26 mouse cellular contexts compared by ENCODE assay signal in genomic region chr17:23631241-23631640, GRCm38 (mm10). TPM values are rescaled to one million over a fixed set of nuclear protein-coding genes. Genes with fewer than 3 reads are reported as not detected.
A peak's percentile ranks its signal among the peaks of the same experiment; 100 is the strongest.
DNase-seq lines count a peak whose midpoint lies in the region; ATAC-seq and TF ChIP-seq lines count a peak whose summit lies in the region.
"Had no signal": no experiment of that assay in that cellular context is flagged by ENCODE, and none has a peak within 500 bp of the region (broad histone marks: within the 10 kb centered on the region; RNA-seq: fewer than 3 reads in every experiment).

No protein-coding gene starts in this region.

- no peak overlapping the region for H3K27ac ChIP-seq in kidney, embryonic 14.5 days (ENCODE audit: low read depth, low read length)
- no peak overlapping the region for H3K27ac ChIP-seq in midbrain, embryonic 11.5 days (ENCODE audit: low read depth, low read length)
- H3K27ac ChIP-seq in midbrain, postnatal 0 days (ENCODE audit: low read depth, low read length): no peak overlapping the region
- no peak overlapping the region for H3K27ac ChIP-seq in ES-E14 (ENCODE audit: insufficient read depth, low read depth, low read length, poor library complexity, severe bottlenecking)
- H3K27ac ChIP-seq: embryonic facial prominence, embryonic 10.5 days; forebrain, embryonic 10.5 days; heart, embryonic 10.5 days; hindbrain, embryonic 12.5 days had no signal

- in situ Hi-C loops in ES-E14 (cut with MboI; ENCODE audit: low sequenced_read_pairs in 2 of 2, unreplicated experiment in 2 of 2): no loop called here

- 0 out of 2 replicates have a peak, but pooled peaks have one; percentile 13 for ATAC-seq in kidney, embryonic 14.5 days (ENCODE audit: low FRiP score, low TSS enrichment)
- peak; percentile 12 for ATAC-seq in midbrain, embryonic 11.5 days (ENCODE audit: low FRiP score)
- no peak for ATAC-seq in midbrain, postnatal 0 days (ENCODE audit: low FRiP score)
- ATAC-seq: CD4-positive, CD25-positive, alpha-beta regulatory T cell, adult 4 months; forebrain, embryonic 16.5 days had no signal

- no peaks in the 10 kb centered on the region for H3K9me3 ChIP-seq in kidney, embryonic 14.5 days (ENCODE audit: control insufficient read depth, low read length)
- no peaks in the 10 kb centered on the region for H3K9me3 ChIP-seq in midbrain, embryonic 11.5 days (ENCODE audit: control insufficient read depth, low read length)
- H3K9me3 ChIP-seq in midbrain, postnatal 0 days (ENCODE audit: low read length): no peaks in the 10 kb centered on the region
- no peaks in the 10 kb centered on the region for H3K9me3 ChIP-seq in ES-E14 (ENCODE audit: control insufficient read depth, insufficient read depth, low read depth, low read length)
- H3K9me3 ChIP-seq: embryonic facial prominence, embryonic 10.5 days; forebrain, embryonic 10.5 days; heart, embryonic 10.5 days; hindbrain, embryonic 12.5 days had no signal

- H3K4me2 ChIP-seq in kidney, embryonic 14.5 days (replicated peaks; ENCODE audit: low read depth, low read length): no peak overlapping the region
- H3K4me2 ChIP-seq in midbrain, embryonic 11.5 days: no peak overlapping the region
- no peak overlapping the region for H3K4me2 ChIP-seq in midbrain, postnatal 0 days (ENCODE audit: low read depth, low read length, poor library complexity, severe bottlenecking)

- TF ChIP-seq CTCF in midbrain, postnatal 0 days (IDR thresholded peaks at IDR 0.05): no peak

- peak; percentile 52 to 62 for DNase-seq in cerebellum, postnatal 10 days
- no peak for DNase-seq in cerebellum, adult 18-20 months
- no peak for DNase-seq in kidney, postnatal 14 days
- no peak for DNase-seq in midbrain, embryonic 11.5 days (ENCODE audit: low spot score, missing footprints)
- DNase-seq in midbrain, postnatal 0 days (ENCODE audit: low spot score): no peak
- no peak for DNase-seq in ES-E14 (ENCODE audit: low read depth, low spot score)
- DNase-seq: adrenal gland, adult 2 months; adrenal gland, postnatal 25 days; B cell, adult 2 months; cerebellum, adult 8-10 months; cerebellum, postnatal 36 days; gastrocnemius, postnatal 10 days; heart, adult 18-20 months; heart, postnatal 10 days; heart, postnatal 4 days had no signal

- no peaks in the 10 kb centered on the region for H3K36me3 ChIP-seq in kidney, embryonic 14.5 days (ENCODE audit: control insufficient read depth, insufficient read depth, low read length)
- no peaks in the 10 kb centered on the region for H3K36me3 ChIP-seq in midbrain, embryonic 11.5 days (ENCODE audit: control insufficient read depth, insufficient read depth, low read length)
- no peaks in the 10 kb centered on the region for H3K36me3 ChIP-seq in midbrain, postnatal 0 days (ENCODE audit: insufficient read depth, low read length)
- no peaks in the 10 kb centered on the region for H3K36me3 ChIP-seq in ES-E14 (ENCODE audit: control insufficient read depth, insufficient read depth, low read length, poor library complexity, severe bottlenecking)
- H3K36me3 ChIP-seq: embryonic facial prominence, embryonic 10.5 days; forebrain, embryonic 10.5 days; heart, embryonic 10.5 days; hindbrain, embryonic 12.5 days had no signal

- no peak overlapping the region for H3K9ac ChIP-seq in kidney, embryonic 14.5 days (ENCODE audit: low read depth, low read length)
- no peak overlapping the region for H3K9ac ChIP-seq in midbrain, embryonic 11.5 days (ENCODE audit: low read length)
- H3K9ac ChIP-seq in midbrain, postnatal 0 days (replicated peaks; ENCODE audit: low read length, poor library complexity, severe bottlenecking): no peak overlapping the region
- peak overlapping the region; percentile 9; the same call in 1 of the 2 replicates for H3K9ac ChIP-seq in ES-E14 (ENCODE audit: insufficient read depth, low read depth, low read length, poor library complexity, severe bottlenecking)

- no peaks in the 10 kb centered on the region for H3K27me3 ChIP-seq in kidney, embryonic 14.5 days (ENCODE audit: control insufficient read depth, insufficient read depth, low read length)
- no peaks in the 10 kb centered on the region; the same call in 1 of the 2 replicates for H3K27me3 ChIP-seq in midbrain, embryonic 11.5 days (ENCODE audit: control insufficient read depth, insufficient read depth, low read length)
- no peaks in the 10 kb centered on the region for H3K27me3 ChIP-seq in midbrain, postnatal 0 days (ENCODE audit: insufficient read depth, low read length)

- H3K4me1 ChIP-seq in kidney, embryonic 14.5 days (ENCODE audit: control insufficient read depth, insufficient read depth, low read length): no peaks in the 10 kb centered on the region
- no peaks in the 10 kb centered on the region for H3K4me1 ChIP-seq in midbrain, embryonic 11.5 days (ENCODE audit: control insufficient read depth, insufficient read depth, low read length)
- no peaks in the 10 kb centered on the region for H3K4me1 ChIP-seq in midbrain, postnatal 0 days (ENCODE audit: insufficient read depth, low read length)
- H3K4me1 ChIP-seq in ES-E14 (ENCODE audit: control insufficient read depth in 2 of 2, insufficient read depth in 2 of 2, low read length in 2 of 2, poor library complexity in 1 of 2): peaks cover 8 to 23% of the 10 kb centered on the region in 2 experiments; a peak in 3 of 4 replicates

- 82% methylated on average over 8 of the region's 8 CpGs for WGBS in kidney, embryonic 14.5 days
- 88% methylated on average over 8 of the region's 8 CpGs for WGBS in midbrain, embryonic 11.5 days
- WGBS in midbrain, postnatal 0 days: 85% methylated on average over 8 of the region's 8 CpGs

- no peak overlapping the region for H3K4me3 ChIP-seq in kidney, embryonic 14.5 days (ENCODE audit: low read length)
- H3K4me3 ChIP-seq in midbrain, embryonic 11.5 days (ENCODE audit: low read depth, low read length): no peak overlapping the region
- no peak overlapping the region for H3K4me3 ChIP-seq in midbrain, postnatal 0 days (ENCODE audit: low read depth, low read length)
- peak overlapping the region in 1 of 2 experiments; percentile 31; a peak in 2 of 4 replicates for H3K4me3 ChIP-seq in ES-E14 (ENCODE audit: insufficient read depth in 1 of 2, low read depth in 1 of 2, low read length in 2 of 2, poor library complexity in 1 of 2, severe bottlenecking in 1 of 2)
- H3K4me3 ChIP-seq: erythroblast, embryonic 14.5 days had no signal

TF ChIP-seq in ES-E14, 5 proteins besides CTCF, POLR2A, EP300 and RAD21:
- TF ChIP-seq ZNF384 (IDR thresholded peaks at IDR 0.05; ENCODE audit: low read depth, low read length) (no peak), CHD2 (IDR thresholded peaks at IDR 0.05; ENCODE audit: low read depth, low read length) (no peak), ZC3H11A (IDR thresholded peaks at IDR 0.05; ENCODE audit: borderline replicate concordance, low read depth, low read length) (no peak), HCFC1 (IDR thresholded peaks at IDR 0.05; ENCODE audit: borderline replicate concordance, insufficient read depth, low read length) (no peak), MAFK (IDR thresholded peaks at IDR 0.05; ENCODE audit: insufficient read depth, low read depth, low read length) (no peak)

RNA-seq across cellular contexts. Expression of gene Mmp25, which starts 13.8 kb away (rescaled TPM):
- 0.46 and 1.3 TPM in 2 replicates for polyA plus RNA-seq in kidney, embryonic 14.5 days (2014; fragmentation: Nextera tagmentation; extraction: Ambion mirVana)
- 0.43 and 0.61 TPM in 2 replicates for polyA plus RNA-seq in midbrain, embryonic 11.5 days (2014; fragmentation: Nextera tagmentation; extraction: Ambion mirVana)
- 0.33 and 0.66 TPM in 2 replicates for total RNA-seq in midbrain, postnatal 0 days (2014; rRNA removed)
- 0.98 and 1.0 TPM in 2 replicates for polyA plus RNA-seq in midbrain, postnatal 0 days (2015; fragmentation: Nextera tagmentation; extraction: Ambion mirVana)
- 4.7 and 4.9 TPM in 2 replicates for total RNA-seq in ES-E14 (2012; rRNA removed)
- polyA plus RNA-seq: erythroblast, embryonic 14.5 days had no signal

RNA-seq across cellular contexts. Expression of gene Bicdl2, which starts 29.1 kb away (rescaled TPM):
- 0.76 and 1.2 TPM in 2 replicates for polyA plus RNA-seq in kidney, embryonic 14.5 days (2014; fragmentation: Nextera tagmentation; extraction: Ambion mirVana)
- polyA plus RNA-seq in midbrain, embryonic 11.5 days (2014; fragmentation: Nextera tagmentation; extraction: Ambion mirVana): 0.14 and 0.19 TPM in 2 replicates
- not detected in 2 replicates for total RNA-seq in midbrain, postnatal 0 days (2014; rRNA removed)
- 0.10 TPM in 1 of 2 replicates, not detected in the other for polyA plus RNA-seq in midbrain, postnatal 0 days (2015; fragmentation: Nextera tagmentation; extraction: Ambion mirVana)
- total RNA-seq in ES-E14 (2012; rRNA removed): 1.1 and 2.9 TPM in 2 replicates
- total RNA-seq: adrenal gland, adult 2 months; adrenal gland, postnatal 25 days; gastrocnemius, postnatal 10 days; gastrocnemius, postnatal 4 days; heart, adult 18-20 months; heart, postnatal 10 days had no signal
- polyA plus RNA-seq: adrenal gland, adult 2 months; erythroblast, embryonic 14.5 days; frontal cortex, adult 2 months had no signal

RNA-seq across cellular contexts. Expression of gene Zscan10, which starts 30.6 kb away (rescaled TPM):
- polyA plus RNA-seq in kidney, embryonic 14.5 days (2014; fragmentation: Nextera tagmentation; extraction: Ambion mirVana): 0.29 and 0.45 TPM in 2 replicates
- 0.22 TPM in 1 of 2 replicates, not detected in the other for polyA plus RNA-seq in midbrain, embryonic 11.5 days (2014; fragmentation: Nextera tagmentation; extraction: Ambion mirVana)
- total RNA-seq in midbrain, postnatal 0 days (2014; rRNA removed): not detected in 2 replicates
- not detected in 2 replicates for polyA plus RNA-seq in midbrain, postnatal 0 days (2015; fragmentation: Nextera tagmentation; extraction: Ambion mirVana)
- total RNA-seq in ES-E14 (2012; rRNA removed): 62.5 and 93.1 TPM in 2 replicates
- total RNA-seq: adrenal gland, adult 2 months; adrenal gland, postnatal 25 days; gastrocnemius, postnatal 10 days; gastrocnemius, postnatal 4 days; heart, adult 18-20 months; heart, postnatal 10 days; heart, postnatal 4 days had no signal
- polyA plus RNA-seq: adrenal gland, adult 2 months; erythroblast, embryonic 14.5 days; forebrain, embryonic 16.5 days; frontal cortex, adult 2 months; heart, embryonic 14.5 days had no signal

RNA-seq across cellular contexts. Expression of gene Zfp13, which starts 32.0 kb away (rescaled TPM):
- polyA plus RNA-seq in kidney, embryonic 14.5 days (2014; fragmentation: Nextera tagmentation; extraction: Ambion mirVana): 15.3 and 19.1 TPM in 2 replicates
- 16.3 and 16.5 TPM in 2 replicates for polyA plus RNA-seq in midbrain, embryonic 11.5 days (2014; fragmentation: Nextera tagmentation; extraction: Ambion mirVana)
- total RNA-seq in midbrain, postnatal 0 days (2014; rRNA removed): 36.2 and 48.2 TPM in 2 replicates
- polyA plus RNA-seq in midbrain, postnatal 0 days (2015; fragmentation: Nextera tagmentation; extraction: Ambion mirVana): 23.3 and 26.3 TPM in 2 replicates
- 19.9 and 26.9 TPM in 2 replicates for total RNA-seq in ES-E14 (2012; rRNA removed)

RNA-seq across cellular contexts. Expression of gene Hcfc1r1, which starts 42.2 kb away (rescaled TPM):
- 61.9 and 83.8 TPM in 2 replicates for polyA plus RNA-seq in kidney, embryonic 14.5 days (2014; fragmentation: Nextera tagmentation; extraction: Ambion mirVana)
- polyA plus RNA-seq in midbrain, embryonic 11.5 days (2014; fragmentation: Nextera tagmentation; extraction: Ambion mirVana): 37.4 and 40.6 TPM in 2 replicates
- 87.3 and 194 TPM in 2 replicates for total RNA-seq in midbrain, postnatal 0 days (2014; rRNA removed)
- polyA plus RNA-seq in midbrain, postnatal 0 days (2015; fragmentation: Nextera tagmentation; extraction: Ambion mirVana): 210 and 212 TPM in 2 replicates
- 26.4 and 36.4 TPM in 2 replicates for total RNA-seq in ES-E14 (2012; rRNA removed)

Comparison
In these comparisons a context has a peak if more than half of its experiments do, and no peak if none do; other contexts are left out.
1. DNase-seq: peak in cerebellum, postnatal 10 days (2 of 2); none in cerebellum, adult 18-20 months (0 of 2), kidney, postnatal 14 days (single experiment), midbrain, embryonic 11.5 days (single experiment), midbrain, postnatal 0 days (single experiment) and ES-E14 (single experiment).